Mouse (Mus musculus) bone marrow, adult 2 months (tissue): ENCODE measurements at regions not wholly inside any gene's neighbourhood (a gene's known extent, or its start where the extent isn't known, plus 50 kb on each side); places are given as distances from the start of the nearest gene placed in this dataset.

ENCODE experiments used
- H3K27ac ChIP-seq: fragments of 200-500 bp; 2 replicates; pipeline ENCODE4 v1.5.1; 2012; ENCODE audit warnings: low read depth, mild to moderate bottlenecking, control low read depth, inconsistent platforms, low read length; ENCODE audit not compliant: control insufficient read depth, poor library complexity, insufficient read depth
- H3K4me1 ChIP-seq: fragments of 200-500 bp; 2 replicates; pipeline ENCODE4 v1.6.1; 2011; ENCODE audit warnings: low read length; ENCODE audit not compliant: control insufficient read depth, insufficient read depth
- H3K4me3 ChIP-seq: fragments of 200-500 bp; replicated peaks from 2 replicates; pipeline ENCODE3; 2011; ENCODE audit warnings: mild to moderate bottlenecking, low read depth, low read length, control low read depth; ENCODE audit not compliant: control insufficient read depth
- CTCF ChIP-seq: fragments of 200-500 bp; IDR thresholded peaks from 2 replicates; pipeline ENCODE4 v1.5.1; 2011; ENCODE audit warnings: low read length, control low read depth; ENCODE audit not compliant: control insufficient read depth, insufficient read depth
- POLR2A ChIP-seq: fragments of 200-500 bp; IDR thresholded peaks from 2 replicates; pipeline ENCODE4 v1.6.1; 2011; ENCODE audit warnings: low read depth, mild to moderate bottlenecking, control low read depth, low read length, borderline replicate concordance; ENCODE audit not compliant: control insufficient read depth
- WGBS: fragments of 180-500 bp; shearing (Covaris S2); methylation state at CpG from one replicate; pipeline ENCODE4 v1.1.7; 2018; 5-methylcytosine and 5-hydroxymethylcytosine counted together

DNA sequence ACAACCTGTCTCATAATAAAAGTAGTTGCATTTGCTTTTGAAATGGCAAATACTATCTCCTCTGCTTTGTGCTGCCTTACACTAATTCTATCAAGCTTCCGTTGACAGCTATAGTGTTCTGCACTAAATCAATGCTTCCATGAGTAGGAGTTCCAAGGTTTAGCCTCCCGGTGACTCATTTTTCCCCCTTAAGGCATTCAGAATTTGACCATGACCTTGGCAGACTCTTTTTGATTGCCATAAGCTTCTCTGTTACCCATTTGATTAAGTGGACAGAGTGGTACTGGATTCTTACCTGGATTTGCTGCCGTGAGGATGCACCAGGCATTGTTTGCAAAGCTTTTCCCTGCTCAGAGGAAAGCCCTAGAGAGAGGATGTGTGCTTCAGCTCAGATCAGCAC, 66.5 kb upstream of the Sel1l start:
- H3K4me3 ChIP-seq: no peak overlapping the region
- H3K27ac ChIP-seq: no peak overlapping the region
- no peaks in the 10 kb centered on the region for H3K4me1 ChIP-seq
- TF ChIP-seq CTCF (no peak), POLR2A (no peak)
- 77% methylated on average over 3 of the region's 3 CpGs for WGBS

DNA sequence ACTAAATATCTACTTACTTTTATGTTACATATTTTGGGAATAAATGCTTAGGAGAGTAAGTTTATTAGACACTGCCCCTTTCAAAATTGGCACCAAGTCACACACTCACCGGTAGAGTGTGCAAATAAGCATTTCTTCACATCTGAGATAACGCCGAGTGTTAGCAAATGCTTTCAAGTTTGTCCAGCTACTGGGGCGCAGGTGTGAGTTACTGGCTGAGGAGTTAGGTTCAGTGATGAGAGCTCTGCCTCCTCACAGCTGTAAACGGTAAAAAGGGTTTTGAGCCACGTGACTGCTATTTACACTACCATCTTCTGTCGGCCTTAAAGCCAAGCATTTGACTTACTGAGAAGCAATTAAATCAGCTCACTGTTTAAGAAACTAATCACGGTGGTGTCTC, 61.6 kb upstream of the Sel1l start:
- no peak overlapping the region for H3K4me3 ChIP-seq
- no peak overlapping the region for H3K27ac ChIP-seq
- TF ChIP-seq CTCF (no peak), POLR2A (no peak)
- WGBS: 67% methylated on average over 8 of the region's 8 CpGs
- no peaks in the 10 kb centered on the region for H3K4me1 ChIP-seq
